Mouse (Mus musculus): ENCODE results near the gene Ciita.

Ciita gene

DNA sequence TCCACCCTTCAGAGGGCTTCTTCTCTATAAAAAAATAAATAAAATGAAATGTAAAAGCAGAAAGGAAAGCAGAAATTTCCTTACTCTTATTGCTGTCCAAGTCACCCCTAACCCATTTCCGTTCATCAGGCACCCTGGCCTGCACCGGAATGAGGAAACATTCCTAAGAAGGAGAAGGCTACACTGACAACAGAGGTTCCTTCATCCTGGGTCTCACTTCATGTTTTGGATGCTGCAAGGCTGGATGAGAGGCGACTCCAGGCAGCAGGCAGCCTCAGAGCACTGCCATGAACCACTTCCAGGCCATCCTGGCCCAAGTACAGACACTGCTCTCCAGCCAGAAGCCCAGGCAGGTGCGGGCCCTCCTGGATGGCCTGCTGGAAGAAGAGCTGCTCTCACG is at the start of gene Ciita:
Gene Ciita, plus strand, starts transcription at position 203 of the 400 bp plus-strand sequence.
- DNase-seq (ENCODE audit: extremely low spot score) = no peak

DNA sequence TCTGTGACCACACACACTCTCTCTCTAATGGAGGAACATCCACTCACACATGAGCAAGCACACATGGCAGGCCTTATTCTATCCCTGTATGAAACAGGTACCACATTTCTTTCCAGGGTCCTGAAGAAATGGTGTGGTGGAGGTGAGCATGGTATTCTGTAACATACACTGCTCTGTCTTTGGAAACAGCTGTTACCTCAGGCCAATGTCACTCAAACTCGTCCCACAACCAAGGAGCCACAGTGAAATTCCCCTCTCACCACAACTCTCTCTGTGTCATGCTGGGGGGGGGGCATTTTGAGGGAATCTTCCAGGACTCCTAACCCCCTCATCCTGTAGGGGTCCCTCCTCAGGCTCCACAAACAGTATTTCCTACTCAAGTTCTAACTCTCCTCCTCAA is 47.9 kb upstream of the Ciita start:
- no peak for DNase-seq (ENCODE audit: extremely low spot score)

DNA sequence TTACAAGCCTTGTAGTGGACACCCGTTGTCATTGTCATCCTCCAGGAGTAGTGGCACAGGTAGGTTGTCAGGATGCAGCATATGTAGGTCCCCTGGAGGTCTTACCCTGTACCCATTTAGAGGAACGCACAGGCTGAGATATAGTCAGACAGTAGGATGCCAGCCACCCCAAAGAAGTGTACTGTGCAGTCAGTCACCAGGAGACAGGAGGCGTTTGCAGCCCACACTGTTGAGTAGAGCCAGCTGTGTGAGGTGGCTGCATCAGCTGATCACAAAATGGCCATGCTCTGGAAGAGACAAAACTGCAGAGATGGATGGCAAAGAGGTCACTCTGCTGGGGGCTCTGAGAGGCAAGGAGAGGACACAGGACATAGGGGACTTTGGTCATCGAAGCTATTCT is 47.5 kb upstream of the Ciita start:
- no peak for DNase-seq (ENCODE audit: extremely low spot score)

- no peak for DNase-seq (ENCODE audit: extremely low spot score)
Measured at GRCm38 (mm10) chr16:10433344-10433743, 46.5 kb upstream of the Ciita start.

DNA sequence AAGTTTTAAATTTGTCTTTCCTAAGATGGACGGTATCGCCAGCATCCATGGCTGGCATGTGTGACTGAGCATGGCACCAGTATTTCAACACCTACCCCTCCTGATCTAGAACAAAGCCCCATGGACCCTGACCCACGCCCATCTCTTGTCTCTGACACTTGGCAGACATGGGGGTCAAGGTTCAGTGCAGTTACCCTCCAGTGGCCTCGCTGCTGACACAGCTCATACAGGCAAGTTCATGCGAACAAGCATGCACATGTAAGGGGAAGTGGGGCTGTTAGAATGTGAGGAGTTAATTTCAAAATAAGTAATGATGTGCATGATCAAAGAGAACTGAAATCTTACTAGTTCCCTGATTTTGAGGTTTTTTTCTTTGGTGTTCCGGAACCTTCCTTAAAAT is 43.7 kb upstream of the Ciita start:
- DNase-seq (ENCODE audit: extremely low spot score) = no peak

- DNase-seq (ENCODE audit: extremely low spot score) = no peak
Measured at GRCm38 (mm10) chr16:10438055-10438454, 41.8 kb upstream of the Ciita start.

DNA sequence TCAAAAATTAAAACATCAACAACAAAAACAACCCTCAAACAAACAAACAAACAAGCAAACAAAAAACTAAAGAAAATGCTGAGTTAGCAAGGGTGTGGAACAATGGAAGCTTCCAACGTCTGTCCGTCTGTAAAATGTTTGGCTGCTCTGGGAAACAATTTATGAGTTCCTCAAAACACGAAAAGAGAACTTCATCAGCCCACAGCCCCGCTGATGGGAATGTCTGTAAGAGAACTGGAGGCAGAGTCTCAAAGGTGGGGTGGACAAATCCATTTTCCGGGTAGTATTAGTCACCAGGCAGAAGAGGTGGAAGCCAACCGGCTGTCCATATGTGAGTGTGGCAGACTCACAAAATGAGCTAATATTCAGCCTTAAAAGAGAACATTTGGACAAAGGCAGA is 38.5 kb upstream of the Ciita start:
- DNase-seq (ENCODE audit: extremely low spot score) = no peak

DNA sequence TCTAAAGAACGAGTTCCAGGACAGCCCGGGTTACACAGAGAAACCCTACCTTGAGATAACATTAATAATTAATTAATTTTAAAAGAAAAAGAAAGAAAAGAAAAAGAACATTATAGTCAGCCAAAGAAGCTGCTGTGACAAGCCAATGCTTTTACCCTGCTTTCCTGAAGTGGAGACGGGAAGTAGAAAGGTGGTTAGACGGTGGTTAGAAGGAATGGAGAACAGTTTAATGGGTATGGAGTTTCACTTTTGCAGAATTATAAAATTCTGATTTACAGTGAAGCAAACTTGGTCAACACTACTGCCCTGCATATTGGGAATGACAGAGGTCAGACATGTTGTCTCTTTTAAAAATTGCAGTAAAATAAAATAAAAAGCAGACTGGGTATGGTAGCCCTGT is 38.1 kb upstream of the Ciita start:
- DNase-seq (ENCODE audit: extremely low spot score) = no peak

GRCm38 (mm10) chr16:10443723-10444122 is 36.1 kb upstream of the Ciita start:
- no peak for DNase-seq (ENCODE audit: extremely low spot score)

GRCm38 (mm10) chr16:10446573-10447263 is 33.1 kb upstream of the Ciita start:
- peak; percentile 10 for DNase-seq (ENCODE audit: extremely low spot score)

- DNase-seq (ENCODE audit: extremely low spot score) = peak; percentile 88
Measured at GRCm38 (mm10) chr16:10447264-10447594, 32.6 kb upstream of the Ciita start, which contains the start of gene Tvp23a. Tvp23a (minus strand) TSS chr16:10447362.

DNA sequence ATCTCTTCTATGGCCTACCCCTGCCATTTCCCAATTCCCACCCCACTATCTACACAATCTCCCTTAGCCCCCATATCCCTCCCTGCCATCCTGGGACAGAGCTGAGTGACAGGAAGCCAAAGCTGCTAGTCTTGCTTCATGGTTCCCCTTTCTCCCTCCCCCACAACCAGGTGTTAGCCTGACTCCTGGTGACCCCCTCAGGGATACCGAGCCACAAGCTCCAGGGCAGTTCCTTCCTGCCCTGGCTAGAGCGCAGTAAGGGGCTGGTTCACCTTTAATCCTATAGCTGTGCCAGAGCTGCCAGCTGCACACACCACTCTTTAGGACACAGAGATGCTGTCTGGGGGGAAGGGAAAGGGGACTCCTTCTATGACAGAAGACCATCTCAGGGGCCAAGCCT is 32.1 kb upstream of the Ciita start:
- DNase-seq (ENCODE audit: extremely low spot score) = no peak

DNA sequence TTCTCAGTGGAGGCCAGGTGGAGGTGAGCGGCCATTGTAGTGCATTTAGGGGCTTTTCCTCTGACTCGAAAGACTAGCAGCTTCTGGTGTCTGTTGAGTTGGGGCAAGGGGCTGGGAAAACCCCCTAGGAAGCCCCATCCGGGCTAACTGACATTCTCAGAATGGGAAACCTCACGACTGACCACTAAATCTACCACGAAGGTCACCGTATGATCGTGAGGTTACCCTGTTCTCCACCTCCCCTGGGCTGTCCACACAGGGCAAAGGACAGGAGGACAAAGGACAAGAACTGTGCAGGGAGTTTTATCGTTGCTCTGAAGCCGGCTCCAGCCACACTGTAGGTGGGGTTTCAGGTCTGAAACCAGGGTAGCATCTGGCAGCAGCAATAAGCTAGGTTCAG is 30.9 kb upstream of the Ciita start:
- no peak for DNase-seq (ENCODE audit: extremely low spot score)

GRCm38 (mm10) chr16:10451906-10452305 is 28.0 kb upstream of the Ciita start:
- no peak for DNase-seq (ENCODE audit: extremely low spot score)

DNA sequence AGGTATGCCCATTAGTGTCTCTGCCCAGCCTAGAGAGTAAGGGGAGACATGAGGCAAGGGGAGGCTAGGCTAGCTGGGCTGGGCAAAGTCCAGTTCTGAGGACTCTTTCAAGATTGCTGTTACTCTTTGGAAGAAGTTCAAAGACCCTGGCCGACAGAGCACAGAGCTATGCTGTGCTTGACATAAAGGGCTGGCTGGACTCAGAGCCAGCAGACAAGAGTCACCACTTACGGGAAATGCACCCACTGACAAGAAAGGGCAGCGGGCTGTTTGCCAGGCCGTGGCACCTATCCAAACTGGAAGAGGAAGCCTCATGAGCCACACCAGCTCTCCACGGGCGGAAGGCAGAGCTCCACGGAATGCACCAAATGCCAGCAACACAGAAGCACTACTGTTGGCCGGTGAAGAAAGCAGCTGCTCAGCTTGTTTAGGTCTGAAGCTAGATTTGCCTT is 27.4 kb upstream of the Ciita start:
- DNase-seq (ENCODE audit: extremely low spot score) = no peak

- no peak for DNase-seq (ENCODE audit: extremely low spot score)
Measured at GRCm38 (mm10) chr16:10453872-10454582, 25.8 kb upstream of the Ciita start.

DNA sequence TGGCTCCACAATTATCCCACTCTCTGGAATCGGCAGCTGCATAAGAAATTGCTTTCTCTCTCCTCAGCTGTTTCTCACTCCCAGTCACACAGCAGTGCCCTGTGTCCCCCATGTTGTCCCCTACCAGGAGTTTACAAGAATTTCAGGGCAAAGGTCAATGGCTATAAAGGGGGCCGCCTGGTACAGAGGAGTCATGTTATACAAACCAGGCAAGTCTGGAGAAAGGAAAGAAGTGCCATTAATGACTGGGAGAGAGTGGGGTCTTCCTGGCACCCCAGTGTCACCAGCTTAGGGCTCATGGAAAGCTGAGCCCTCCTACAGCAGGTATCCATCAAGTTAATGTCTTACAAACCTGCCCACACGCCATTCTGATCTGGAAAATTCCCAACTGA is 25.3 kb upstream of the Ciita start:
- DNase-seq (ENCODE audit: extremely low spot score) = peak; percentile 31

- DNase-seq (ENCODE audit: extremely low spot score) = no peak
Measured at GRCm38 (mm10) chr16:10460188-10460587, 19.7 kb upstream of the Ciita start.

DNA sequence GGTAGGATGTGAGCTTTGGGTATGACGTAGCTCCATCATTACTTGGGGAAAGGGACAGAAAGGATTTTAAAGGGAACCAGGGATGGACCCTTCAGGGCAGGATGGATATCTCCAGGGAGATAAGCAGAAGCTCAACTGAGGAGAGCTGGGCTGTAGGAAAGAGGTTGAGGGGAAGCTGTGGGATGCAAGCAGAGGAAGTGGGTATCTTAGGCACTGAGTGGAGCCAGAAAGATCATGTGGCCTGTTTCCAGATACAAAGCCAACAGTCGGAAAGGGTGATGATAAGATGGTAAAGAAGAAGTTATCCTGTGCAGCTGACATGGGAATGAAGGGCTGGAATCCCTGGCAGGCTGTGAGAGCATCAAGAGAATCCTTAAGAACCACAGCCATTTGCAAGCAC is 18.7 kb upstream of the Ciita start:
- no peak for DNase-seq (ENCODE audit: extremely low spot score)

- no peak for DNase-seq (ENCODE audit: extremely low spot score)
Measured at GRCm38 (mm10) chr16:10465011-10465681, 14.7 kb upstream of the Ciita start.

GRCm38 (mm10) chr16:10467391-10468107 is 12.3 kb upstream of the Ciita start:
- DNase-seq (ENCODE audit: extremely low spot score) = no peak

GRCm38 (mm10) chr16:10468201-10468600 is 11.7 kb upstream of the Ciita start:
- no peak for DNase-seq (ENCODE audit: extremely low spot score)

All from embryo, embryonic 9.5 days (tissue).